8 mouse cellular contexts compared by ENCODE assay signal in genomic region chr8:4214006-4214980, GRCm38 (mm10). TPM values are rescaled to one million over a fixed set of nuclear protein-coding genes. Genes with fewer than 3 reads are reported as not detected.
DNase-seq lines count a peak whose midpoint lies in the region; ATAC-seq lines count a peak whose summit lies in the region.

No protein-coding gene starts in this region.

- peaks cover 52% of the 10 kb centered on the region for H3K27me3 ChIP-seq in embryonic facial prominence, embryonic 13.5 days
- peaks cover 66% of the 10 kb centered on the region for H3K27me3 ChIP-seq in hindbrain, embryonic 10.5 days (ENCODE audit: insufficient read depth, poor library complexity, severe bottlenecking)
- peaks cover 72% of the 10 kb centered on the region for H3K27me3 ChIP-seq in limb, embryonic 12.5 days
- no peaks in the 10 kb centered on the region; the same call in 1 of the 2 replicates for H3K27me3 ChIP-seq in midbrain, embryonic 11.5 days (ENCODE audit: control insufficient read depth, insufficient read depth, low read length)
- H3K27me3 ChIP-seq in stomach, embryonic 16.5 days (ENCODE audit: control insufficient read depth, insufficient read depth, low read length): peaks cover 20% of the 10 kb centered on the region; the same call in 1 of the 2 replicates

- H3K9ac ChIP-seq in embryonic facial prominence, embryonic 13.5 days: peak overlapping the region; percentile 70
- H3K9ac ChIP-seq in limb, embryonic 12.5 days (replicated peaks): peak overlapping the region; percentile 44; the same call in 1 of the 2 replicates
- H3K9ac ChIP-seq in midbrain, embryonic 11.5 days (ENCODE audit: low read length): peak overlapping the region; percentile 51; the same call in 1 of the 2 replicates
- peak overlapping the region; percentile 59 for H3K9ac ChIP-seq in stomach, embryonic 16.5 days (ENCODE audit: low read length)

- peak; percentile 60 to 67 for DNase-seq in urinary bladder, adult 18-20 months (ENCODE audit: low spot score in 2 of 2)
- no peak for DNase-seq in urinary bladder, adult 2 months (ENCODE audit: low spot score)
- peak; percentile 44 for DNase-seq in hindbrain, embryonic 10.5 days (ENCODE audit: low spot score)
- peak; percentile 92 for DNase-seq in midbrain, embryonic 11.5 days (ENCODE audit: low spot score, missing footprints)
- no peak for DNase-seq in cerebellum, adult 8-10 months

- peak overlapping the region; percentile 91 for H3K4me2 ChIP-seq in embryonic facial prominence, embryonic 13.5 days
- H3K4me2 ChIP-seq in limb, embryonic 12.5 days: peak overlapping the region; percentile 91
- peak overlapping the region; percentile 58 for H3K4me2 ChIP-seq in midbrain, embryonic 11.5 days
- peak overlapping the region; percentile 96 for H3K4me2 ChIP-seq in stomach, embryonic 16.5 days (ENCODE audit: low read depth, low read length)

- peak; percentile 52 for ATAC-seq in embryonic facial prominence, embryonic 13.5 days (ENCODE audit: insufficient number of reproducible peaks, insufficient read depth, low FRiP score, low TSS enrichment, low read depth)
- ATAC-seq in limb, embryonic 12.5 days (ENCODE audit: insufficient number of reproducible peaks, insufficient read depth, low FRiP score, low TSS enrichment, low read depth): peak; percentile 34; the same call in 1 of the 2 replicates
- peak; percentile 5 for ATAC-seq in midbrain, embryonic 11.5 days (ENCODE audit: low FRiP score)
- ATAC-seq in stomach, embryonic 16.5 days (ENCODE audit: insufficient read depth, low FRiP score): peak; percentile 72

- H3K27ac ChIP-seq in embryonic facial prominence, embryonic 13.5 days: no peak overlapping the region
- H3K27ac ChIP-seq in hindbrain, embryonic 10.5 days: peak overlapping the region; percentile 77
- no peak overlapping the region for H3K27ac ChIP-seq in limb, embryonic 12.5 days
- no peak overlapping the region for H3K27ac ChIP-seq in midbrain, embryonic 11.5 days (ENCODE audit: low read depth, low read length)
- peak overlapping the region; percentile 46; the same call in 1 of the 2 replicates for H3K27ac ChIP-seq in stomach, embryonic 16.5 days (ENCODE audit: low read length)

- 11% methylated on average over 33 of the region's 33 CpGs for WGBS in embryonic facial prominence, embryonic 13.5 days
- 8% methylated on average over 33 of the region's 33 CpGs for WGBS in hindbrain, embryonic 10.5 days
- 8% methylated on average over 33 of the region's 33 CpGs for WGBS in limb, embryonic 12.5 days
- 10% methylated on average over 33 of the region's 33 CpGs for WGBS in midbrain, embryonic 11.5 days
- WGBS in stomach, embryonic 16.5 days: 11% methylated on average over 33 of the region's 33 CpGs

- peaks cover 34% of the 10 kb centered on the region for H3K4me1 ChIP-seq in embryonic facial prominence, embryonic 13.5 days
- peaks cover 51% of the 10 kb centered on the region for H3K4me1 ChIP-seq in hindbrain, embryonic 10.5 days (replicated peaks)
- H3K4me1 ChIP-seq in limb, embryonic 12.5 days (replicated peaks): peaks cover 38% of the 10 kb centered on the region
- peaks cover 33% of the 10 kb centered on the region for H3K4me1 ChIP-seq in midbrain, embryonic 11.5 days (ENCODE audit: control insufficient read depth, insufficient read depth, low read length)
- peaks cover 14% of the 10 kb centered on the region for H3K4me1 ChIP-seq in stomach, embryonic 16.5 days (ENCODE audit: control insufficient read depth, insufficient read depth, low read length)

- H3K9me3 ChIP-seq in embryonic facial prominence, embryonic 13.5 days: 0 out of 2 replicates have a peak, but pooled peaks cover 4% of the 10 kb centered on the region
- peaks cover 3% of the 10 kb centered on the region; the same call in 1 of the 2 replicates for H3K9me3 ChIP-seq in hindbrain, embryonic 10.5 days
- 0 out of 2 replicates have a peak, but pooled peaks cover 2% of the 10 kb centered on the region for H3K9me3 ChIP-seq in limb, embryonic 12.5 days
- H3K9me3 ChIP-seq in midbrain, embryonic 11.5 days (ENCODE audit: control insufficient read depth, low read length): no peaks in the 10 kb centered on the region
- H3K9me3 ChIP-seq in stomach, embryonic 16.5 days (replicated peaks; ENCODE audit: control insufficient read depth, low read length): 0 out of 2 replicates have a peak, but pooled peaks cover 3% of the 10 kb centered on the region

- peaks cover 13% of the 10 kb centered on the region for H3K36me3 ChIP-seq in embryonic facial prominence, embryonic 13.5 days
- H3K36me3 ChIP-seq in hindbrain, embryonic 10.5 days: peaks cover 27% of the 10 kb centered on the region
- 0 out of 2 replicates have a peak, but pooled peaks cover 9% of the 10 kb centered on the region for H3K36me3 ChIP-seq in limb, embryonic 12.5 days
- peaks cover 14% of the 10 kb centered on the region for H3K36me3 ChIP-seq in midbrain, embryonic 11.5 days (ENCODE audit: control insufficient read depth, insufficient read depth, low read length)
- 0 out of 2 replicates have a peak, but pooled peaks cover 6% of the 10 kb centered on the region for H3K36me3 ChIP-seq in stomach, embryonic 16.5 days (ENCODE audit: control insufficient read depth, insufficient read depth, low read length)

- H3K4me3 ChIP-seq in embryonic facial prominence, embryonic 13.5 days: peak overlapping the region; percentile 48
- H3K4me3 ChIP-seq in hindbrain, embryonic 10.5 days: peak overlapping the region; percentile 50
- H3K4me3 ChIP-seq in limb, embryonic 12.5 days (replicated peaks): peak overlapping the region; percentile 46
- peak overlapping the region; percentile 27 for H3K4me3 ChIP-seq in midbrain, embryonic 11.5 days (ENCODE audit: low read depth, low read length)
- peak overlapping the region; percentile 49 for H3K4me3 ChIP-seq in stomach, embryonic 16.5 days (replicated peaks; ENCODE audit: low read length)

RNA-seq across cellular contexts. Expression of gene Prr36, which starts 3.0 kb away (rescaled TPM):
- 0.72 and 1.1 TPM in 2 replicates for polyA plus RNA-seq in urinary bladder, adult 2 months (2012; rRNA removed)
- polyA plus RNA-seq in embryonic facial prominence, embryonic 13.5 days (2015; fragmentation: Nextera tagmentation; extraction: Ambion mirVana): 2.3 and 3.3 TPM in 2 replicates
- 13.1 and 27.1 TPM in 2 replicates for polyA plus RNA-seq in hindbrain, embryonic 10.5 days (2016; fragmentation: Nextera tagmentation; extraction: Ambion mirVana)
- polyA plus RNA-seq in limb, embryonic 12.5 days (2016; fragmentation: Nextera tagmentation; extraction: Ambion mirVana): 1.4 and 1.6 TPM in 2 replicates
- 25.9 and 31.9 TPM in 2 replicates for polyA plus RNA-seq in midbrain, embryonic 11.5 days (2014; fragmentation: Nextera tagmentation; extraction: Ambion mirVana)
- 2.4 and 2.7 TPM in 2 replicates for polyA plus RNA-seq in stomach, embryonic 16.5 days (2015; fragmentation: Nextera tagmentation; extraction: Ambion mirVana)

RNA-seq across cellular contexts. Expression of gene Lrrc8e, which starts 12.3 kb away (rescaled TPM):
- polyA plus RNA-seq in urinary bladder, adult 2 months (2012; rRNA removed): 15.4 and 15.9 TPM in 2 replicates
- 1.8 and 2.5 TPM in 2 replicates for polyA plus RNA-seq in embryonic facial prominence, embryonic 13.5 days (2015; fragmentation: Nextera tagmentation; extraction: Ambion mirVana)
- 0.30 TPM in 1 of 2 replicates, not detected in the other for polyA plus RNA-seq in hindbrain, embryonic 10.5 days (2016; fragmentation: Nextera tagmentation; extraction: Ambion mirVana)
- polyA plus RNA-seq in limb, embryonic 12.5 days (2016; fragmentation: Nextera tagmentation; extraction: Ambion mirVana): 0.24 and 0.39 TPM in 2 replicates
- polyA plus RNA-seq in midbrain, embryonic 11.5 days (2014; fragmentation: Nextera tagmentation; extraction: Ambion mirVana): 0.07 TPM in 1 of 2 replicates, not detected in the other
- polyA plus RNA-seq in stomach, embryonic 16.5 days (2015; fragmentation: Nextera tagmentation; extraction: Ambion mirVana): 6.1 and 9.2 TPM in 2 replicates

RNA-seq across cellular contexts. Expression of gene Map2k7, which starts 24.2 kb away (rescaled TPM):
- 39.9 and 50.3 TPM in 2 replicates for polyA plus RNA-seq in urinary bladder, adult 2 months (2012; rRNA removed)
- 29.8 and 34.0 TPM in 2 replicates for polyA plus RNA-seq in embryonic facial prominence, embryonic 13.5 days (2015; fragmentation: Nextera tagmentation; extraction: Ambion mirVana)
- 34.7 and 39.4 TPM in 2 replicates for polyA plus RNA-seq in hindbrain, embryonic 10.5 days (2016; fragmentation: Nextera tagmentation; extraction: Ambion mirVana)
- 33.7 and 36.9 TPM in 2 replicates for polyA plus RNA-seq in limb, embryonic 12.5 days (2016; fragmentation: Nextera tagmentation; extraction: Ambion mirVana)
- 20.8 and 22.7 TPM in 2 replicates for polyA plus RNA-seq in midbrain, embryonic 11.5 days (2014; fragmentation: Nextera tagmentation; extraction: Ambion mirVana)
- 19.8 and 23.8 TPM in 2 replicates for polyA plus RNA-seq in stomach, embryonic 16.5 days (2015; fragmentation: Nextera tagmentation; extraction: Ambion mirVana)

RNA-seq across cellular contexts. Expression of gene Gm49320, which starts 24.4 kb away (rescaled TPM):
- 4.3 and 5.9 TPM in 2 replicates for polyA plus RNA-seq in urinary bladder, adult 2 months (2012; rRNA removed)
- polyA plus RNA-seq in embryonic facial prominence, embryonic 13.5 days (2015; fragmentation: Nextera tagmentation; extraction: Ambion mirVana): 1.8 and 2.0 TPM in 2 replicates
- 0.68 and 1.8 TPM in 2 replicates for polyA plus RNA-seq in hindbrain, embryonic 10.5 days (2016; fragmentation: Nextera tagmentation; extraction: Ambion mirVana)
- polyA plus RNA-seq in limb, embryonic 12.5 days (2016; fragmentation: Nextera tagmentation; extraction: Ambion mirVana): 1.0 and 1.1 TPM in 2 replicates
- 0.59 and 1.00 TPM in 2 replicates for polyA plus RNA-seq in midbrain, embryonic 11.5 days (2014; fragmentation: Nextera tagmentation; extraction: Ambion mirVana)
- 0.79 TPM in 2 replicates for polyA plus RNA-seq in stomach, embryonic 16.5 days (2015; fragmentation: Nextera tagmentation; extraction: Ambion mirVana)

RNA-seq across cellular contexts. Expression of gene Tgfbr3l, which starts 33.7 kb away (rescaled TPM):
- polyA plus RNA-seq in urinary bladder, adult 2 months (2012; rRNA removed): 31.6 and 33.6 TPM in 2 replicates
- polyA plus RNA-seq in embryonic facial prominence, embryonic 13.5 days (2015; fragmentation: Nextera tagmentation; extraction: Ambion mirVana): 4.6 and 7.3 TPM in 2 replicates
- polyA plus RNA-seq in hindbrain, embryonic 10.5 days (2016; fragmentation: Nextera tagmentation; extraction: Ambion mirVana): 2.4 and 3.7 TPM in 2 replicates
- polyA plus RNA-seq in limb, embryonic 12.5 days (2016; fragmentation: Nextera tagmentation; extraction: Ambion mirVana): 5.5 and 6.5 TPM in 2 replicates
- 1.2 and 2.0 TPM in 2 replicates for polyA plus RNA-seq in midbrain, embryonic 11.5 days (2014; fragmentation: Nextera tagmentation; extraction: Ambion mirVana)
- polyA plus RNA-seq in stomach, embryonic 16.5 days (2015; fragmentation: Nextera tagmentation; extraction: Ambion mirVana): 3.0 and 4.9 TPM in 2 replicates

Comparison
In these comparisons a context has a peak if more than half of its experiments do, and no peak if none do; other contexts are left out.
1. DNase-seq: peak in urinary bladder, adult 18-20 months (2 of 2), hindbrain, embryonic 10.5 days (single experiment) and midbrain, embryonic 11.5 days (single experiment); none in urinary bladder, adult 2 months (single experiment) and cerebellum, adult 8-10 months (single experiment).
2. ATAC-seq: peak in every context shown above with its lines; median percentile 72 in stomach, embryonic 16.5 days; 52 in embryonic facial prominence, embryonic 13.5 days; 34 in limb, embryonic 12.5 days; 5 in midbrain, embryonic 11.5 days.
3. H3K27ac ChIP-seq: peak in hindbrain, embryonic 10.5 days (single experiment) and stomach, embryonic 16.5 days (single experiment); none in embryonic facial prominence, embryonic 13.5 days (single experiment), limb, embryonic 12.5 days (single experiment) and midbrain, embryonic 11.5 days (single experiment).
4. Peak in every context shown above with its lines, with median percentiles within 50 percentile points of each other: H3K4me2 ChIP-seq, H3K4me3 ChIP-seq and H3K9ac ChIP-seq.